Mouse (Mus musculus): ENCODE data around the gene Gm20458. TPM values are rescaled to one million over a fixed set of nuclear protein-coding genes. Genes with fewer than 3 reads are reported as not detected.

Gene Gm20458
- polyA plus RNA-seq, 1 experiment = not detected

DNA sequence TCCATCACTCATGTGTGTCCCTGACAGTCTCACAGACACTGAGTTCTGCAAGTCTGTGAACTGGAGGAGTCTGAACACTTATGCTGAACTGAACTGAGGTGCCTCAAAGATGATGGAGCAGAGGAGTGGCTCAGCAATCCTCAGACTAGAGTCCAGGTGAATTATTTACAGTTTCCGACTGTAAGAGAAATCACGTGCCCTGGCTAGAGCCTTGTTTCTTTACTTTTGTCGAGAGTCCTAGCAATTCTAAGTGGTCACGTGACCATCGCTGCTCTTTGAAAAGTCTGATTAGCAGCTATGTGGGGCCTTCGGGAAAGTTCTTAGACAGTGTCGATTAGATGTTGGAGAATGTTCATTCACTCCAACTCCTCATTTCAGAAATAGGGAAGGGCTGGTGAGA, 2.8 kb upstream of the Gm20458 start:
- no peak overlapping the region for H3K4me3 ChIP-seq (ENCODE audit: insufficient read depth, low read length)
- H3K4me1 ChIP-seq (ENCODE audit: control insufficient read depth, insufficient read depth, low read length) = peaks cover 51% of the 10 kb centered on the region
- TF ChIP-seq CTCF (IDR thresholded peaks at IDR 0.05; ENCODE audit: low read depth, low read length) = no peak
- no peak for TF ChIP-seq POLR2A (IDR thresholded peaks at IDR 0.05; ENCODE audit: borderline replicate concordance, low read depth, low read length)
- H3K27ac ChIP-seq (ENCODE audit: insufficient read depth, low read depth, low read length) = peak overlapping the region; percentile 22

GRCm38 (mm10) chr2:164458535-164458934, 2.2 kb upstream of the Gm20458 start:
- TF ChIP-seq CTCF (IDR thresholded peaks at IDR 0.05; ENCODE audit: low read depth, low read length) (no peak), POLR2A (IDR thresholded peaks at IDR 0.05; ENCODE audit: borderline replicate concordance, low read depth, low read length) (no peak)
- H3K4me1 ChIP-seq (ENCODE audit: control insufficient read depth, insufficient read depth, low read length) = peaks cover 51% of the 10 kb centered on the region
- H3K4me3 ChIP-seq (ENCODE audit: insufficient read depth, low read length) = 0 out of 2 replicates have a peak overlapping the region, but pooled peaks have one; percentile 0
- peak overlapping the region; percentile 70 for H3K27ac ChIP-seq (ENCODE audit: insufficient read depth, low read depth, low read length)

DNA sequence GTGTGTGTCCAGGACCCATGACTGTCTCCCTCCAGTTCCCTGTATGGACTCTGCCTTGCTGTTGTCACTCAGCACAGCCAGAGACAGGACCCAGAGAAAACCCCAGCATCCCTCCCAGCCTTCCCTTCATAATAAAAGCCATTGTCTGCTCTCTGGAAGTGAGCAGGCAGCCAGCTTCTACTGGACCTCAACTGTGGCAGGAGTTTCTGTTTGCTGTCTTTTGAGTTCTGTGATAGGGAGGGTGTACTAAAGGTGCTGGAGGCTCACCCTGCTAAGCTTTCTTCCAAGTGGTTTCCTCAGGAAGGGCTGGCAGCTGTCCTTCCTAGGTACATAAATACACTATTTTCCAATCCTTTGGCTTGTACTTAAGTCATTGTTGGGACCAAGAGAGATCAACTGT, 4.4 kb downstream of the Gm20458 start:
- TF ChIP-seq CTCF (IDR thresholded peaks at IDR 0.05; ENCODE audit: low read depth, low read length) (no peak), POLR2A (IDR thresholded peaks at IDR 0.05; ENCODE audit: borderline replicate concordance, low read depth, low read length) (no peak)

GRCm38 (mm10) chr2:164466787-164467186, 6.0 kb downstream of the Gm20458 start:
- no peak overlapping the region for H3K27ac ChIP-seq (ENCODE audit: insufficient read depth, low read depth, low read length)
- H3K4me3 ChIP-seq (ENCODE audit: insufficient read depth, low read length) = no peak overlapping the region
- TF ChIP-seq POLR2A (IDR thresholded peaks at IDR 0.05; ENCODE audit: borderline replicate concordance, low read depth, low read length) (no peak), CTCF (IDR thresholded peaks at IDR 0.05; ENCODE audit: low read depth, low read length) (no peak)
- H3K4me1 ChIP-seq (ENCODE audit: control insufficient read depth, insufficient read depth, low read length) = peaks cover 9% of the 10 kb centered on the region

More for the DNA sequence above, 4.4 kb downstream of the Gm20458 start:
- no peak overlapping the region for H3K27ac ChIP-seq (ENCODE audit: insufficient read depth, low read depth, low read length)
- H3K4me3 ChIP-seq (ENCODE audit: insufficient read depth, low read length) = no peak overlapping the region
- H3K4me1 ChIP-seq (ENCODE audit: control insufficient read depth, insufficient read depth, low read length) = peaks cover 9% of the 10 kb centered on the region

DNA sequence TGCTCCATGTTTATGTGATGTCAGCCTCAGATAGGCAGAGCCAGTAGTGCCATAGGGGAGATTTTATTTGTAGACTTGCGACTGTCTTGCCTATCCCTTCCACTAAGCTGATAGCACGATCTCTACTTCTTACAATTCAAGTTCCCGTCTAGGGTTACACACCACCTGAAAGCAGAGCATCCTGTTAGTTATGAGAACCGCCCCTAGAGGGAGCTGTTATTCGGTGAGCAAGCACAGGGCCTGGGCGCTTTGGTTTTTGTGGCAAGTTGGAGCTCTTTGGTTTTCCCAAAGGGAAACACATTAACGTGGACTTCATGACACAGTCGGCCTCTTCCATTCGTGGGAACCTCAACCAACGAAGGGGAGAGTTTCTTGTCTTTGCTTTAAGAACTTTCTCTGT, 9.5 kb downstream of the Gm20458 start:
- H3K4me3 ChIP-seq (ENCODE audit: insufficient read depth, low read length) = no peak overlapping the region
- 0 out of 2 replicates have a peak, but pooled peaks cover 2% of the 10 kb centered on the region for H3K4me1 ChIP-seq (ENCODE audit: control insufficient read depth, insufficient read depth, low read length)
- H3K27ac ChIP-seq (ENCODE audit: insufficient read depth, low read depth, low read length) = no peak overlapping the region
- TF ChIP-seq POLR2A (IDR thresholded peaks at IDR 0.05; ENCODE audit: borderline replicate concordance, low read depth, low read length) (no peak), CTCF (IDR thresholded peaks at IDR 0.05; ENCODE audit: low read depth, low read length) (peak; percentile 53)

DNA sequence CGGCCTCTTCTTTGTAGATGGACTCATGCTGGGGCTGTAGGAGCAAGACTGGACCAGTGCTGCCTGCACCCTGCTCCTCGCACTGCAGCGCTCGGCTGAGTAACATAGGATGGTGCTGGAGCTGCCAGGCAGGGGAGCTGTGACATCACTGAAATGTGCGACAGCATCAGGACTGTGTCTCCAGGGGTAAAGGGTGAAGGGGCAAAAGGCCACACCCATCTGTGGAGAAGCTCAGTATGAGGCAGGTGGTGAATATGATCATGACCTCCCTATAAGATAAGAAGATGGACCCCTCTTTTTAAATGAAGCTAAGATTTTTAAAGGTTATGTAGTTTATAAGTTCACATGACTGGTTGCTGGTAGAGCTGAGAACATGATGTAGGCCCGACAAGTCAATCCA, 12.9 kb downstream of the Gm20458 start, which contains the start of gene Trp53tg5:
Gene Trp53tg5 (minus strand): TSS at position 101 of the 400 bp plus-strand sequence.
- Histone ChIP-seq H3K4me1 (ENCODE audit: control insufficient read depth, insufficient read depth, low read length) (0 out of 2 replicates have a peak, but pooled peaks cover 2% of the 10 kb centered on the region), H3K27ac (ENCODE audit: insufficient read depth, low read depth, low read length) (no peak within 1 kb of the TSS), H3K4me3 (ENCODE audit: insufficient read depth, low read length) (no peak within 1 kb of the TSS)
- TF ChIP-seq POLR2A (IDR thresholded peaks at IDR 0.05; ENCODE audit: borderline replicate concordance, low read depth, low read length) (no peak), CTCF (IDR thresholded peaks at IDR 0.05; ENCODE audit: low read depth, low read length) (no peak)

DNA sequence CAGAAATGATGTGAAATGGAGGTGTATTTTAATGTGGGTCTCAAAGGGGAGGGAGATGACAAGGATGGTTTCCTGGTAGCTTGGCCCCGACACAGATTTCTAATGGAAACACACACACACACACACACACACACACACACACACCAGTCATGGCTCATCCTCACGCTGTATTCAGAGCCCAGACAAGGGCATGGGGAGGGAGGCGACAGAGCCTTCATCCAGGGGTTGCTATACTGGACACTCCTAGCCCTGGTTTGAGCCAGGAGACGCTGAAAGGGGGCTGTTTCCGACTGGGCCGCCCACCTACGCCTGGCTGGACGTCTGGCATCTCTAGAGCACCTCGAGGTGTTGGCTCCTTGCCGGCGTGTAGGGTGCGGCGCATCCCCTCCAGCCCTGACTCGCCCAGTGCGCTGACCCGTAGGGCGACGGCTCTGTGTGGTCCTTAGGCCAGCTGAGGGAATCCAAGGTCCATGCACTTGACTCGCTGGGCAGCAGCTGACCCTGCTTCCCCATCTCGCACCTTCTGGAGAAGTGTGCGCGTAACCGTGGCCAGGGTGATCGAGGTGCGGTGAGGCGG, 25.0 kb downstream of the Gm20458 start, which contains the start of gene Dbndd2:
Gene Dbndd2 (plus strand): TSS at position 426 of the 577 bp plus-strand sequence.
- Histone ChIP-seq H3K27ac (ENCODE audit: insufficient read depth, low read depth, low read length) (no peak within 1 kb of the TSS), H3K4me3 (ENCODE audit: insufficient read depth, low read length) (peak within 1 kb of the TSS; percentile 63)

GRCm38 (mm10) chr2:164486258-164487114, 25.7 kb downstream of the Gm20458 start:
- Histone ChIP-seq H3K27ac (ENCODE audit: insufficient read depth, low read depth, low read length) (no peak overlapping the region), H3K4me1 (ENCODE audit: control insufficient read depth, insufficient read depth, low read length) (peaks cover 6% of the 10 kb centered on the region; the same call in 1 of the 2 replicates), H3K4me3 (ENCODE audit: insufficient read depth, low read length) (peak overlapping the region; percentile 63)
- no peak for TF ChIP-seq POLR2A (IDR thresholded peaks at IDR 0.05; ENCODE audit: borderline replicate concordance, low read depth, low read length)
- no peak for TF ChIP-seq CTCF (IDR thresholded peaks at IDR 0.05; ENCODE audit: low read depth, low read length)

More for the DNA sequence above, 25.0 kb downstream of the Gm20458 start, which contains the start of gene Dbndd2:
- no peak for TF ChIP-seq POLR2A (IDR thresholded peaks at IDR 0.05; ENCODE audit: borderline replicate concordance, low read depth, low read length)
- no peak for TF ChIP-seq CTCF (IDR thresholded peaks at IDR 0.05; ENCODE audit: low read depth, low read length)
- peaks cover 6% of the 10 kb centered on the region; the same call in 1 of the 2 replicates for H3K4me1 ChIP-seq (ENCODE audit: control insufficient read depth, insufficient read depth, low read length)

- Histone ChIP-seq H3K27ac (ENCODE audit: insufficient read depth, low read depth, low read length) (no peak overlapping the region), H3K4me3 (ENCODE audit: insufficient read depth, low read length) (peak overlapping the region; percentile 63), H3K4me1 (ENCODE audit: control insufficient read depth, insufficient read depth, low read length) (peaks cover 6% of the 10 kb centered on the region)
- TF ChIP-seq POLR2A (IDR thresholded peaks at IDR 0.05; ENCODE audit: borderline replicate concordance, low read depth, low read length) = no peak
- TF ChIP-seq CTCF (IDR thresholded peaks at IDR 0.05; ENCODE audit: low read depth, low read length) = no peak
Measured at GRCm38 (mm10) chr2:164487115-164487527, 26.4 kb downstream of the Gm20458 start.
